Mouse (Mus musculus) E14TG2a.4 (cell line): ENCODE measurements around the gene Ccdc106.

Experiments used
- CTCF ChIP-seq: conservative IDR thresholded peaks from 2 replicates; pipeline ENCODE4 v1.5.1; 2014; ENCODE audit warnings: low read length
- POU5F1 ChIP-seq: IDR thresholded peaks from 2 replicates; pipeline ENCODE4 v1.6.1; 2014; ENCODE audit warnings: low read length, borderline replicate concordance

DNA sequence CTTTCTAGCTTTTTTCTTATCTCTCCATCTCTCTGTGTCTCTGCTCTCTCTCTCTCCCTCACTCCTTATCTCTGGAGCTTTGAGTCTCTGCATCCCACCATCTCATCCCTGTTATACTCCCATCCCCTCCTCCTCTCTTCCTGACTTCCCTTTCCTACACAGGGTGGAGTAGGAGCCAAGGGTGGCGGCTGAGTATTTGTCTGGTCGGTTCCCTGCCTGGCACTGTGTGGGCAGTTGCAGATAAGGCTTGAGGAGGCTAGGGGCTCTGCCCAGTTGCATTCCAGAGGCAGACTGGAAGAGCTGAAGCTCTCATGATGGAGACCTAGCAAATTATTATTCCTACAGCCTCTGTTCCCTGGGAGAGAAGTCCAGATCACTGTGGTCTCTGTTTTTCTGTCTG, 32.1 kb upstream of the Ccdc106 start:
- TF ChIP-seq CTCF (no peak), POU5F1 (no peak)
